Mouse (Mus musculus) midbrain, postnatal 0 days (tissue): Measurements from ENCODE around the gene Zzef1. TPM values are rescaled to one million over a fixed set of nuclear protein-coding genes. Genes with fewer than 3 reads are reported as not detected.

ENCODE experiments used
- ATAC-seq: fragments of 200-750 bp; cut with Nextera tagmentation; 2 replicates; pipeline ENCODE4 v1.8.0; 2017; ENCODE audit warnings: moderate number of reproducible peaks, mild to moderate bottlenecking, moderate TSS enrichment, moderate library complexity; ENCODE audit not compliant: low FRiP score
- DNase-seq: peaks from one replicate; pipeline ENCODE4 v3.0.0-alpha.2; 2015; ENCODE audit warnings: low spot score
- H3K27ac ChIP-seq: fragments of 300-500 bp; sonication (generic); 2 replicates; pipeline ENCODE4 v1.5.1; 2014; ENCODE audit warnings: low read depth, mild to moderate bottlenecking, low read length, mixed read lengths
- H3K27me3 ChIP-seq: fragments of 300-500 bp; sonication (generic); 2 replicates; pipeline ENCODE4 v1.6.1; 2014; ENCODE audit warnings: low read length, control low read depth, mixed read lengths; ENCODE audit not compliant: insufficient read depth
- H3K36me3 ChIP-seq: fragments of 300-500 bp; sonication (generic); 2 replicates; pipeline ENCODE4 v1.6.1; 2014; ENCODE audit warnings: low read length, control low read depth, mixed read lengths; ENCODE audit not compliant: insufficient read depth
- H3K4me1 ChIP-seq: fragments of 300-500 bp; sonication (generic); 2 replicates; pipeline ENCODE4 v1.6.1; 2014; ENCODE audit warnings: mild to moderate bottlenecking, control low read depth, antibody characterized with exemption, low read length, mixed read lengths; ENCODE audit not compliant: insufficient read depth
- H3K4me2 ChIP-seq: fragments of 300-500 bp; sonication (generic); 2 replicates; pipeline ENCODE4 v1.6.1; 2014; ENCODE audit warnings: low read depth, mild to moderate bottlenecking, low read length, mixed read lengths; ENCODE audit not compliant: poor library complexity, severe bottlenecking
- H3K4me3 ChIP-seq: fragments of 300-500 bp; sonication (generic); 2 replicates; pipeline ENCODE4 v1.5.1; 2014; ENCODE audit warnings: low read depth, mild to moderate bottlenecking, low read length, moderate library complexity
- H3K9ac ChIP-seq: fragments of 300-500 bp; sonication (generic); replicated peaks from 2 replicates; pipeline ENCODE4 v1.6.1; 2014; ENCODE audit warnings: mild to moderate bottlenecking, low read length, moderate library complexity, mixed read lengths; ENCODE audit not compliant: poor library complexity, severe bottlenecking
- H3K9me3 ChIP-seq: fragments of 300-500 bp; sonication (generic); 2 replicates; pipeline ENCODE4 v1.6.1; 2016; ENCODE audit warnings: low read length, control low read depth
- CTCF ChIP-seq: IDR thresholded peaks from 2 replicates; pipeline ENCODE4 v1.5.1; 2016; ENCODE audit warnings: antibody characterized with exemption, mild to moderate bottlenecking
- WGBS: fragments of 180-500 bp; shearing (Covaris S2); extraction: QIAGEN DNeasy Blood & Tissue Kit; methylation state at CpG from one replicate; pipeline ENCODE4 v1.1.7; 2014; 5-methylcytosine and 5-hydroxymethylcytosine counted together
- polyA plus RNA-seq: library from polyadenylated mRNA; unstranded; fragments of >200 nt; fragmentation: Nextera tagmentation; extraction: Ambion mirVana; gene quantifications from 2 replicates; pipeline ENCODE4 v1.2.1, GENCODE M21; 2015
- total RNA-seq: library from RNA; depleted of rRNA; stranded (reverse); fragments of >200 nt; gene quantifications from 2 replicates; pipeline ENCODE4 v1.2.3, GENCODE M21; 2014

The Zzef1 gene
- total and polyA plus RNA-seq, 2 experiments from 2014 or later, result 10.0 to 39.7 TPM

DNA sequence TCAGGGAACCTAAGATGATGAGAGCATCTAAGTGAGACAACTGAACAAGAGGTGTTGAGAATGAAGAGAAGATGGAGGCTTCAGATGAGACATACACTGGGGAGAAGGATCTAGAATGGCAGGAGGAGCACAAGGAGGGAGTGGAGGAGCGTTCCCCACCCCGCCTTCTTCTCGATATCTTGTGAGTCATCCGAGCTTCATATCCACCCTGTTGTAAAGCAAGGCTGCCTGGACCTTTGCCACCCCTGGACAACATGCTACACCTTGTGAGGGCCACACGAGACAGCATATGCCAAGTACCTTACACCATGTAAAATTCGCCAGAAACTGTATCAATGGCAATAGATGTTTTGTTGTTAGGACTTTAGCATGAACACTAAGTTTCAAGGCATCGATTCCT lies 25.0 kb downstream of the Zzef1 start:
- Histone ChIP-seq H3K9me3 (no peaks in the 10 kb centered on the region), H3K4me1 (no peaks in the 10 kb centered on the region), H3K4me3 (no peak overlapping the region), H3K4me2 (no peak overlapping the region), H3K27ac (no peak overlapping the region), H3K9ac (no peak overlapping the region), H3K36me3 (peaks cover 40% of the 10 kb centered on the region), H3K27me3 (no peaks in the 10 kb centered on the region)
- 91% methylated on average over 7 of the region's 7 CpGs for WGBS
- DNase-seq, result no peak
- no peak for TF ChIP-seq CTCF
- no peak for ATAC-seq

DNA sequence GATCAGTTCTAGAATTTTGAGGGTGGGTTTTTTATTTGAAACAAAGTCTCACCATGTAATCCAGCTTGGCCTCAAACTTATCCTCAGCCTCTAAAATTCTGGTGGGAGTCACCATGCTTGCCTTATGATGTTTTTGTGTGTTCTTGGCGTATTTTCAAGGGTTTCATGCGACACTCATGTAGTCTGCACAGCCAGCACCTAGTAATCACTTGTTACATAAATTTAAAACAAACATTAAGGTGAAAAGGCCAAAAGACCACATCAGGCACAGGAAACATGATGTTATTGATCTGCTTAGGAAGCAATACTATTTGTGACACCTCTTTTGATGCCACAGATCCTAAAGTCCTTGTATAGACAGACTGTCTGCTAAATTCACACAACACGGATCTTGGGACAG lies 33.8 kb downstream of the Zzef1 start:
- Histone ChIP-seq H3K4me1 (no peaks in the 10 kb centered on the region), H3K27me3 (no peaks in the 10 kb centered on the region), H3K36me3 (peaks cover 45% of the 10 kb centered on the region), H3K4me3 (no peak overlapping the region), H3K4me2 (no peak overlapping the region), H3K27ac (no peak overlapping the region), H3K9ac (no peak overlapping the region), H3K9me3 (no peaks in the 10 kb centered on the region)
- WGBS, result 91% methylated on average over 3 of the region's 3 CpGs
- TF ChIP-seq CTCF, result no peak
- no peak for DNase-seq
- no peak for ATAC-seq

DNA sequence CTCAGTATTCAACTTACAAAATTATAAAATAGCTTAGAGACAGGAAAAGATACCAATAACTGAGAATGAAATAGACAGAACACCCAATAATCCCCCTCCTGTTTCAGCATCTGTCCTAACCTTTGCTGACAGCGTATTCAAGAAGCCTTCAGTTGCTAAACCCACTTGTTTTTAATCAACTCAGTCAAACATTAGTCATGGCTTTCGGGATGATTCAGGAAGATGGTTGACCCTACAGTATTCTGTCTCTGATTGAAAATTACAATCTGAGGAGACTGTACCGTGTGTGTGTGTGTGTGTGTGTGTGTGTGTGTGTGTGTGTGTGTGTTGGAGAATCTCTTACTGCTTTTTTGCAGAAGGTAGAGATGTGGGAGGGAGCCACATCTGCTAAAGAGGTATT lies 46.7 kb downstream of the Zzef1 start:
- Histone ChIP-seq H3K27me3 (no peaks in the 10 kb centered on the region), H3K36me3 (peaks cover 43% of the 10 kb centered on the region), H3K27ac (no peak overlapping the region), H3K9ac (no peak overlapping the region), H3K9me3 (no peaks in the 10 kb centered on the region), H3K4me1 (no peaks in the 10 kb centered on the region), H3K4me3 (no peak overlapping the region), H3K4me2 (no peak overlapping the region)
- ATAC-seq (no peak), DNase-seq (no peak)
- TF ChIP-seq CTCF, result no peak
- WGBS, result 82% methylated on average over 3 of the region's 3 CpGs

DNA sequence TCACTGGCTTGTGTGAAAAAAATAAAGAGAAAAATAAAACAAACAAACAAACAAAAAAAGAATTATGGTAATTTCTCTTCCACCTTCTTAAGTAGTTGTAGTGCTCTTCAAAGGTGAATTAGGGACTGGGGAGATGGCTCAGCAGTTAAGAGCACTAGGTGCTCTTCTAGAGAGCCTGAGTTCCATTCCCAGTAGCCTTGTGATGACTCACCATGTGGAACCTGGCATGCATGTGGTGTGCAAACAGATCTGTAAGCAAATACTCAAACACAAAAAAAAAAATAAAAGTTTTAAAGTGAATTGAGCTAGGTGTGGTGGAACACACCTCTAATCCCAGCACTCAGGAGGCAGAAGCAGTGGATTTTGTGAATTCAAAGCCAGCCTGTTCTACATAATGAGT lies 47.5 kb downstream of the Zzef1 start:
- H3K4me3 ChIP-seq, result no peak overlapping the region
- no peak overlapping the region for H3K27ac ChIP-seq
- peaks cover 50% of the 10 kb centered on the region for H3K36me3 ChIP-seq
- TF ChIP-seq CTCF, result no peak
- DNase-seq (no peak), ATAC-seq (no peak)
- H3K27me3 ChIP-seq, result no peaks in the 10 kb centered on the region
- no peak overlapping the region for H3K9ac ChIP-seq
- no peaks in the 10 kb centered on the region for H3K9me3 ChIP-seq
- H3K4me1 ChIP-seq, result no peaks in the 10 kb centered on the region
- no peak overlapping the region for H3K4me2 ChIP-seq

DNA sequence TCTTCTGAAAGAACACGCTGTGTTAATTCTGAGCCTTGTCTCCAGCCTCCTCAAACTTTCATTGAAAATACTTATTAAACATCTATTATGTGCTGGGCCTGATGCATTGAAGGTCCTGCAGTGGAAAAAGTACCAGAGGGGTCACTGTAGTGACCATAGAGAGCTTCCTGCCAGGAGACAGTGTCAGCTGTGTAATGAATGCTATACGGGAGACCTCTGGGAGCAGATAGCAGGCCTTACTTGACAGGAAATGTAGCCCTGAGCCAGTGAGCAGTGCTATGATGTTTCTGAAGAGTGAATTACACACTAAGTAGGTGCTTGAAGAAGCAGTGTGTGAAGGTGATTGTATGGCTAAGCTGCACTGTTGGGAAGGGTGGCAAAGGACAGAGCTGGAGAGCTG lies 49.5 kb downstream of the Zzef1 start:
- DNase-seq, result no peak
- ATAC-seq, result no peak
- H3K9me3 ChIP-seq, result no peaks in the 10 kb centered on the region
- H3K4me1 ChIP-seq, result no peaks in the 10 kb centered on the region
- no peaks in the 10 kb centered on the region for H3K27me3 ChIP-seq
- H3K9ac ChIP-seq, result no peak overlapping the region
- peaks cover 48% of the 10 kb centered on the region for H3K36me3 ChIP-seq
- H3K4me2 ChIP-seq, result no peak overlapping the region
- H3K27ac ChIP-seq, result no peak overlapping the region
- no peak overlapping the region for H3K4me3 ChIP-seq
- WGBS, result 99% methylated on average over 2 of the region's 2 CpGs
- TF ChIP-seq CTCF, result no peak

DNA sequence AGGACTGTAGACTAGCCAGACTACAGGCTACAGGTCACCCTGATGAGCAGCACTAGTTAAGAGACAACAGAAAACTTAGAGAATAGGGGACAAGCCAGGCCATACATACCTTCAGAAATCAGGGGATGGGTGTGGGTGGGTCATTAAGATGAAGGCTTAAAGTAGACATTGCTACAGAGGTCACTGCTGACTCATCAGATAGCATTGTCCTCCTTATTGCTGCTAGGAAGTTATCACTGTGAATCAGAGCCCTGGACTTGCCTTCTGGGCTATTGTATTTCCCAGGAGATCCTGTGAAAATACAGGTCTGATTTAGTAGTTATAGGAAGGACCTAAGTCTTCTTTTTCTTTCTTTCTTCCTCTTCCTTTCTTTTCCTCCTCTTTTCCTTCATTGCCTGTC lies 50.7 kb downstream of the Zzef1 start:
- ATAC-seq, result no peak
- Histone ChIP-seq H3K4me2 (no peak overlapping the region), H3K27ac (no peak overlapping the region), H3K27me3 (no peaks in the 10 kb centered on the region), H3K9ac (no peak overlapping the region), H3K4me1 (no peaks in the 10 kb centered on the region), H3K36me3 (peaks cover 51% of the 10 kb centered on the region), H3K4me3 (no peak overlapping the region), H3K9me3 (no peaks in the 10 kb centered on the region)
- DNase-seq, result no peak
- TF ChIP-seq CTCF, result no peak
